Mouse (Mus musculus): ENCODE data around the gene Adcy3. TPM values are rescaled to one million over a fixed set of nuclear protein-coding genes. Genes with fewer than 3 reads are reported as not detected.
A peak's percentile ranks its signal among the peaks of the same experiment; 100 is the strongest.

The Adcy3 gene
- polyA plus RNA-seq, 1 experiment = 2.8 TPM

DNA sequence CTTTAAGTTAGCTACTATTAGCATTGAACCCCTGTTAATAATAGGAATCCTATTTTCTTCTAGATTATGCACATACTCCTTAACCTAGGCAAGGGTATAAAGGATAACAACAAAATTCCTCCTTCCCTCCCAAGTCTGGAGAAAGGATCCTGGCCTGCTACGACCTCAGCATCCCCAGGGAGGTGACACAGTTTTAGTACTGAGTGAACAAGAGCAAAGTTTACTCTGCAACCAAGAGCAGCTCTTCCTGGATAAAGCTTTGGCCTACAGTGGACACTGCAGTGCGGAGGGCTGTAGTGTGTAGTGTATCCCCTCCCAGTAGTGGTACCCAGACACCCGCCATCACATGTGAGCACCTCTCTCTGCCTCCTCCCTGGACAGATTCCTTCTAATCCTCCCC, 19.1 kb downstream of the Adcy3 start:
- no peak for TF ChIP-seq GATA1 (IDR thresholded peaks at IDR 0.05; ENCODE audit: borderline replicate concordance, low read length)
- no peak for TF ChIP-seq FLI1 (IDR thresholded peaks at IDR 0.05; ENCODE audit: low read length)
- Histone ChIP-seq H3K36me3 (replicated peaks; ENCODE audit: low read length) (no peaks in the 10 kb centered on the region), H3K4me1 (no peaks in the 10 kb centered on the region), H3K4me3 (replicated peaks) (no peak overlapping the region), H3K9me3 (no peaks in the 10 kb centered on the region), H3K27me3 (replicated peaks) (no peaks in the 10 kb centered on the region)

DNA sequence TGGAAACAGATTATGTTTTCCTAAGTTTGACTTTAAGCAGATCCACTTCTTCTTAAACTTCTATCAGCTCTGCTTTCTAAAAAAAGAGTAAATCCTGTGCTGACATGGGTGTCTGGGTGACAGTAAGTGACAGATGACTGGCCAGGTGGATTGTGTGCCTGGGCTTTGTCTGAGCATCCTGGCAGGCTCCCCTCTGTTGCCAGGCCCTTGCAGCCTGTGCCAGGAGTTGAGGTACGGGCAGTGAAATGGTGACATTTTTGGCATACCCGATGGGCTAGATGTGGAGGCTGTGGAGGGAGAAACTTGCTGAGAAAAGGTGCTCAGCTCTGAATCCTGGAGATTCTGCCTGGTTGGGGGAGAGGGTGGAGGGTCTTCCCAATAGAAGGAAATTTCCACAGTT, 24.6 kb downstream of the Adcy3 start:
- no peak for TF ChIP-seq GATA1 (IDR thresholded peaks at IDR 0.05; ENCODE audit: borderline replicate concordance, low read length)
- no peak for TF ChIP-seq FLI1 (IDR thresholded peaks at IDR 0.05; ENCODE audit: low read length)
- H3K4me1 ChIP-seq = peaks cover 11% of the 10 kb centered on the region
- H3K36me3 ChIP-seq (replicated peaks; ENCODE audit: low read length) = no peaks in the 10 kb centered on the region
- no peaks in the 10 kb centered on the region for H3K9me3 ChIP-seq
- H3K4me3 ChIP-seq (replicated peaks) = no peak overlapping the region
- no peaks in the 10 kb centered on the region for H3K27me3 ChIP-seq (replicated peaks)

DNA sequence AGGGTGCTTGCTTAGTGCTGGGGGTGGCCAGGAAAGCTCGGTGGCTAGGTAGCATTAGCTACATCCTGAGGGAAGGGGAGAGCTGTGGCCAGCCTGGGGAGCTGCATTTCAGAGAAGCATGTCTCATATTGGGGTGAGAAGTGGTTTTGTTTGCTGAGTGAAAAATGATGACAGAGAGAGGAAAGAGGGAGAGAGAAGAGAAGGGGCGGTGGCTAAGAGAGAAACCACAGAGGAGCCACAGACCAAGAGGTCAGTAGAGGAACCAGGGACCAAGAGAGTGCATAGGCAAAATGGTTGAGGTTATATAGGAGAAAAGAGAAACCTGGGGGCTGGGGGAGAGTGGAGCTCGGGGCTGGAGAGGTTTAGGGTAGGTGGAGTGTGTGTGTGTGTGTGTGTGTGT, 25.3 kb downstream of the Adcy3 start:
- Histone ChIP-seq H3K36me3 (replicated peaks; ENCODE audit: low read length) (no peaks in the 10 kb centered on the region), H3K4me1 (peaks cover 11% of the 10 kb centered on the region), H3K27me3 (replicated peaks) (no peaks in the 10 kb centered on the region), H3K9me3 (no peaks in the 10 kb centered on the region), H3K4me3 (replicated peaks) (peak overlapping the region; percentile 46)
- TF ChIP-seq FLI1 (IDR thresholded peaks at IDR 0.05; ENCODE audit: low read length) (no peak), GATA1 (IDR thresholded peaks at IDR 0.05; ENCODE audit: borderline replicate concordance, low read length) (no peak)

DNA sequence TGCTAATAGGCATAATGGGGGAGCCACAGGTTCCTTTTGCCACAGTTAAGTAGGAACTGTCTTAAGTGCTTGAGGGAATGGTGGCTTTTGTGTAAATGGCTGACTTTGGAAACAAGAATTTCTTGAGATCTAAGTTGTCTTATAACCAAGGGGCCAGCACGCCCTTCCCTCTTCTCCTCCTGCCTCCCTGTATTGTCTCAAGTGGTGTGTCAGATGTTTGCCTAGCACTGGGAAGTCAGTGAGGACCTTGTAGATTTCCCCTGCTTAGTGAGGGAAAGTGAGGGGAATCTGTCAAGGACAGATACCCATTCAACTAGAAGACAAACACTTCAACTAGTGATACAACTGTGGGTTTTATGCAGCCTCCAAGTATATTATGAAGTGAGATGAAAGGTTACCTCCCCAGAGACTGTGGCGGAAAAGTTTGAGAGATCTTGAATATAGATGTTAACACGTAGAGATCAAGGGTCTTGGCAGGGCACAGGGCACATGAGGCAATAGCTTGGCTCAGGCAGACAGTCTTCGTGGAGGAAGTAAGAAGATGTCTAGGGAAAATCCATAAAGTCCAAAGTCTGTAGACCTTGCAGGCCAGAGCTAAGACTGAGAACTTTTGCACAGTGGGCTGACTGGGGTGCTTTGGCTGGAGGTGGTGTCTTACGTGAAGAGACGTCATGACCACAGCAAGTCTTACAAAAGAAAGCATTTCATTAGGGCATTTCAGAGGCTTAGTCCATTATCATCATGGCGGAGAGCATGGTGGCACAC, 26.1 kb downstream of the Adcy3 start:
- no peak overlapping the region for H3K4me3 ChIP-seq (replicated peaks)
- no peak for TF ChIP-seq FLI1 (IDR thresholded peaks at IDR 0.05; ENCODE audit: low read length)
- TF ChIP-seq GATA1 (IDR thresholded peaks at IDR 0.05; ENCODE audit: borderline replicate concordance, low read length) = no peak
- H3K36me3 ChIP-seq (replicated peaks; ENCODE audit: low read length) = no peaks in the 10 kb centered on the region
- H3K27me3 ChIP-seq (replicated peaks) = no peaks in the 10 kb centered on the region
- no peaks in the 10 kb centered on the region for H3K9me3 ChIP-seq
- peaks cover 11% of the 10 kb centered on the region for H3K4me1 ChIP-seq

DNA sequence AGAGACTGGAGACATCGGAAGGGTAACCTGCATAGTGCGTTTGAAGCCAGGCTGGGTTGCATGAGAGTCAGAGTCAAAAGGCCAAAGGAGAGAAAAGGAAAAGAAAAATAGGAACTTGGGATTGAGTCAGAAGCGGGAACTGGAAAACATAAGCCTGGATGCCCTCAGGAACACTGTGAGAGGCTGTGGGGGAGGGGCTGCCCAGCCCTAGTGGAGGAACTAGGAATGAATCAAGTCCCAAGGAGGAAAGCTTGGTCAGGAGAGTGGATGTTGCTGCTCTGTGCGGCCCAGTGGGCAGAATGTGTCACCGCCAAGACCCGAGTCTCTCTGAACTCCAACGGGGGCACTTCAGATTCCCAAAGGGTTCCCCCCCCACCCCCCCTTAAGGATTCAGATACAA, 27.4 kb downstream of the Adcy3 start:
- H3K4me1 ChIP-seq = peaks cover 11% of the 10 kb centered on the region
- TF ChIP-seq GATA1 (IDR thresholded peaks at IDR 0.05; ENCODE audit: borderline replicate concordance, low read length) (no peak), FLI1 (IDR thresholded peaks at IDR 0.05; ENCODE audit: low read length) (no peak)
- no peaks in the 10 kb centered on the region for H3K9me3 ChIP-seq
- no peaks in the 10 kb centered on the region for H3K27me3 ChIP-seq (replicated peaks)
- no peak overlapping the region for H3K4me3 ChIP-seq (replicated peaks)
- H3K36me3 ChIP-seq (replicated peaks; ENCODE audit: low read length) = no peaks in the 10 kb centered on the region

DNA sequence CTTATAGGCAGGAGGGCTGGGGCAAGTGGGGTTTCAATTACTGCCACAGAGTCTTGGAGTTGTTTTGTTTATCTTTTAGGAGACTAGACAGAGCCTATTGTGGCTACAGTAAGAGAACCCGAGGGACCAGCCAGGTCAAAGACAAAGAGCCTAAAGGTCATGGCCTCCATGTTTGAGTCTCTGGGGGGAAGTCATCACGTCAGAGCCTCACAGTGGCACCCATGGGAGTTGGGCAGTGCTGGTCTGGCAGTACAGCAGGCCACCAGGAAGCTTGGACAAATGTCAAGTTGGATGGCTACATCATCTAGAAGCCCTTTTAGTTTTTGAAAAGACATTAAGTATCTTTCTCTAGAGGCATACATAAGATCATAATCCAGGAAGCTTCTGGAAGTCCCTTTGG, 30.0 kb downstream of the Adcy3 start:
- no peak for TF ChIP-seq GATA1 (IDR thresholded peaks at IDR 0.05; ENCODE audit: borderline replicate concordance, low read length)
- TF ChIP-seq FLI1 (IDR thresholded peaks at IDR 0.05; ENCODE audit: low read length) = no peak
- no peaks in the 10 kb centered on the region for H3K36me3 ChIP-seq (replicated peaks; ENCODE audit: low read length)
- peaks cover 4% of the 10 kb centered on the region for H3K27me3 ChIP-seq (replicated peaks)
- H3K4me1 ChIP-seq = peaks cover 9% of the 10 kb centered on the region
- no peak overlapping the region for H3K4me3 ChIP-seq (replicated peaks)
- no peaks in the 10 kb centered on the region for H3K9me3 ChIP-seq

DNA sequence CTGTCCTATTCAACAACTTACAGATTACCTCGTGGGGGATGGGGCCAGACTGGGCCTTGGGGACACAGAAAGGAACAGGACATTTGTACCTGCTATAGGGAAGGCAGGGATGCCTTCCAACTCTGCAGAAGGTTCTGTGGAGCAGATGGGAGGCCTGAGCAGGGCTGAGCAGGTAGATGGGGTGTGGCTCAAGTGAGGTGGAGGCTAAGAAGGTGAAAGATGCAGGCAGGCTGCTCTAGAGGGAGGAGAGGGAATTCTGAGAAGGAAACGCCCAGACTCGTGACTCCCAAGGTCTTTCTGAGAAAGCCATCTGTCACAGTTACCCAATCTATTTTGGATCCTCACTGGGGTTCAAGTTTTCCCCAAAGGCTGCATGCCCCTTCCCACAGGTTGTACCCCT, 34.1 kb downstream of the Adcy3 start:
- Histone ChIP-seq H3K4me1 (peaks cover 4% of the 10 kb centered on the region), H3K36me3 (replicated peaks; ENCODE audit: low read length) (no peaks in the 10 kb centered on the region), H3K9me3 (no peaks in the 10 kb centered on the region), H3K27me3 (replicated peaks) (peaks cover 10% of the 10 kb centered on the region), H3K4me3 (replicated peaks) (no peak overlapping the region)
- TF ChIP-seq FLI1 (IDR thresholded peaks at IDR 0.05; ENCODE audit: low read length) (no peak), GATA1 (IDR thresholded peaks at IDR 0.05; ENCODE audit: borderline replicate concordance, low read length) (no peak)

DNA sequence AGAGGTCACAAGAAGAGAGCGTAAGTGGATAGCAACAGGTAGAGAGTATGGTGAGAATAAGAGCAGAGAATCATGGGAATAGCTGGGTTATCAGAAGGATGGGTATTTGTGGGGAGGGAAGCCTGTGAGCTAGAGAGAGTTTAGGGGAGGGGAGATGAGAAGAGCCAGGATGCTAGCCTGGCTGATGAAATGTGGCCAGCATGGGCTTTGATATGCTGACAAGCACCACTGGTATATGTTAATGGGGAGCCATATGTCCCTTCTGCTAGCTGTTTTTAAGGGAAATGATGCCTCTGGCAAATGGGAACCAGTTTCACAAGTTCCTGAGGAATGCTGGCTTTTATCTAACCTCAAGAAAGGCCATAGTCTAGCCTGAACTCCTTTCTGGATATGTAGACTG, 36.2 kb downstream of the Adcy3 start:
- Histone ChIP-seq H3K27me3 (replicated peaks) (peaks cover 11% of the 10 kb centered on the region), H3K4me3 (replicated peaks) (no peak overlapping the region), H3K9me3 (no peaks in the 10 kb centered on the region), H3K36me3 (replicated peaks; ENCODE audit: low read length) (no peaks in the 10 kb centered on the region), H3K4me1 (peaks cover 4% of the 10 kb centered on the region)
- no peak for TF ChIP-seq FLI1 (IDR thresholded peaks at IDR 0.05; ENCODE audit: low read length)

DNA sequence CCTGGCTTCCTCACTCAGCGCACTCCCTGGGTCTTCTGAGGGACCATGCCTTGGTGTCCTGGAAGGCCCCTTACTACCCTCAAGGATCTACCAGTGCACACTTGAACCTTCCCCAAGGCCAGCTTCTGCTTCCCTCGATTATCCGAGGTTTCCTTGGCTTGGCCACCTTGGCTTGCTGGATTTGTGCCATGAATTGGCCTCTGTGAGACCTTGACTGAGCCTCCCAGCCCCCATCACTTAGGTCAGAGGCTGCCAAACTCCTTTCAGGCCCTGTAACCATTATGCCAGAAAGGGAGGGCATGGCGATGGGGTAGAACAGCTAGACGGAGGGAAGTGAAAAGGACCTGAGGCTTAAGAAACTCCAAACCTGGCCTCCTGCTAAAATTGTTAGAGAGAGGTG, 36.7 kb downstream of the Adcy3 start:
- H3K9me3 ChIP-seq = no peaks in the 10 kb centered on the region
- H3K27me3 ChIP-seq (replicated peaks) = peaks cover 11% of the 10 kb centered on the region
- H3K36me3 ChIP-seq (replicated peaks; ENCODE audit: low read length) = no peaks in the 10 kb centered on the region
- TF ChIP-seq FLI1 (IDR thresholded peaks at IDR 0.05; ENCODE audit: low read length) (no peak), GATA1 (IDR thresholded peaks at IDR 0.05; ENCODE audit: borderline replicate concordance, low read length) (no peak)
- H3K4me3 ChIP-seq (replicated peaks) = no peak overlapping the region
- peaks cover 4% of the 10 kb centered on the region for H3K4me1 ChIP-seq

DNA sequence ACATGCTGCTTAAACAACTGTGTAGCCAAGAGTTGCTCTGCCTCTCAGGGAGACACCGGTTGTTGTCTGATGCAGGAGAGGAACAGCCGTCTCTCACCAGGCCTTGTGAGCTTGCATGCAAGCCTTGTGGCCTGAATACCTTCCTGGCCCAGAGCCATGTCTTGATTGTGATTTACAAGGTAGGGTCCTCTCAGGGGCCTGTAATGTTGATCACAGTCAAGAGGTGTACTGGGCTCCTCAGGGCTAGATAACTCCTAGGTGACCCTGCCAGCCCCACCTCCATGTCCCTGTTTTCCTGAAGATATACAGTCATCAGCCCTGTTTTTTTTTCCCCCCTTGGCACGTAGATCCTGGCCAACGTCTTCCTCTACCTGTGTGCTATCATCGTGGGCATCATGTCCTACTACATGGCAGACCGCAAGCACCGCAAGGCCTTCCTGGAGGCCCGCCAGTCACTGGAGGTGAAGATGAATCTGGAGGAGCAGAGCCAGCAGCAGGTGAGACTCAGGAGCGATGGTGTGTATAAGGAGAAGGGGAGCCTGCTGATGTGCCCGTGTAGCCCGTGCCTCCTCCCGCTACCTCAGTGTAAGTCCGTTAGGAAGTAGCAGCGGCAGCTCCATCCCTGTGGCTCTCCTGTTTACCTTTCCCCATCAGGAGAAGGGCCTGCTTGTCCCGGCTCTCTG, 40.3 kb downstream of the Adcy3 start:
- TF ChIP-seq FLI1 (IDR thresholded peaks at IDR 0.05; ENCODE audit: low read length) (no peak), GATA1 (IDR thresholded peaks at IDR 0.05; ENCODE audit: borderline replicate concordance, low read length) (no peak)
- H3K4me1 ChIP-seq = no peaks in the 10 kb centered on the region
- no peaks in the 10 kb centered on the region for H3K9me3 ChIP-seq
- no peak overlapping the region for H3K4me3 ChIP-seq (replicated peaks)
- H3K36me3 ChIP-seq (replicated peaks; ENCODE audit: low read length) = no peaks in the 10 kb centered on the region
- peaks cover 6% of the 10 kb centered on the region for H3K27me3 ChIP-seq (replicated peaks)

Data from megakaryocyte, embryonic 14.5 days (primary cell).